Mouse (Mus musculus): Measurements from ENCODE around the gene Ghrl.

- TF ChIP-seq CTCF (IDR thresholded peaks at IDR 0.05; ENCODE audit: insufficient read depth, low read length) (no peak), POLR2A (IDR thresholded peaks at IDR 0.05; ENCODE audit: borderline replicate concordance, extremely low read depth, low read depth, low read length) (no peak)
These were observed 49.9 kb downstream of the Ghrl start for GRCm38 (mm10) chr6:113669821-113670220.

Data from lung, adult 2 months (tissue).